Mouse (Mus musculus) hindbrain, embryonic 15.5 days (tissue): ENCODE measurements around the gene Plaur. TPM values are rescaled to one million over a fixed set of nuclear protein-coding genes. Genes with fewer than 3 reads are reported as not detected.
"Not testable (repeated sequence)": the region's sequence is repeated elsewhere in the genome, so short reads cannot be mapped to it uniquely, and the experiment has no call there.

Source experiments
- ATAC-seq: fragments of 200-750 bp; cut with Nextera tagmentation; 2 replicates; pipeline ENCODE4 v1.8.0; 2017; ENCODE audit warnings: low read depth, moderate number of reproducible peaks, moderate TSS enrichment; ENCODE audit not compliant: low FRiP score
- H3K27ac ChIP-seq: fragments of 300-500 bp; sonication (generic); replicated peaks from 2 replicates; pipeline ENCODE4 v1.5.1; 2015; ENCODE audit warnings: mild to moderate bottlenecking, inconsistent platforms
- H3K27me3 ChIP-seq: fragments of 300-500 bp; sonication (generic); 2 replicates; pipeline ENCODE4 v1.6.1; 2015; ENCODE audit warnings: control low read depth, inconsistent platforms
- H3K36me3 ChIP-seq: fragments of 300-500 bp; sonication (generic); 2 replicates; pipeline ENCODE4 v1.6.1; 2015; ENCODE audit warnings: control low read depth, inconsistent platforms
- H3K4me1 ChIP-seq: fragments of 300-500 bp; sonication (generic); replicated peaks from 2 replicates; pipeline ENCODE4 v1.6.1; 2015; ENCODE audit warnings: control low read depth, inconsistent platforms
- H3K4me2 ChIP-seq: fragments of 300-500 bp; sonication (generic); 2 replicates; pipeline ENCODE4 v1.6.1; 2015; ENCODE audit warnings: moderate library complexity, mild to moderate bottlenecking, inconsistent platforms
- H3K4me3 ChIP-seq: fragments of 300-500 bp; sonication (generic); 2 replicates; pipeline ENCODE4 v1.5.1; 2015; ENCODE audit warnings: mild to moderate bottlenecking, inconsistent platforms
- H3K9ac ChIP-seq: fragments of 300-500 bp; sonication (generic); 2 replicates; pipeline ENCODE4 v1.6.1; 2015; ENCODE audit warnings: inconsistent platforms
- H3K9me3 ChIP-seq: fragments of 300-500 bp; sonication (generic); 2 replicates; pipeline ENCODE4 v1.6.1; 2016; ENCODE audit warnings: control low read depth, inconsistent platforms
- WGBS: fragments of 180-500 bp; shearing (Covaris S2); methylation state at CpG from one replicate; pipeline ENCODE4 v1.1.7; 2015; 5-methylcytosine and 5-hydroxymethylcytosine counted together
- polyA plus RNA-seq: library from polyadenylated mRNA; unstranded; fragments of >200 nt; fragmentation: Nextera tagmentation; extraction: Ambion mirVana; gene quantifications from 2 replicates; pipeline ENCODE4 v1.2.1, GENCODE M21; 2015

The Plaur gene
- polyA plus RNA-seq, 1 experiment from 2014 or later, result 1.5 TPM

DNA sequence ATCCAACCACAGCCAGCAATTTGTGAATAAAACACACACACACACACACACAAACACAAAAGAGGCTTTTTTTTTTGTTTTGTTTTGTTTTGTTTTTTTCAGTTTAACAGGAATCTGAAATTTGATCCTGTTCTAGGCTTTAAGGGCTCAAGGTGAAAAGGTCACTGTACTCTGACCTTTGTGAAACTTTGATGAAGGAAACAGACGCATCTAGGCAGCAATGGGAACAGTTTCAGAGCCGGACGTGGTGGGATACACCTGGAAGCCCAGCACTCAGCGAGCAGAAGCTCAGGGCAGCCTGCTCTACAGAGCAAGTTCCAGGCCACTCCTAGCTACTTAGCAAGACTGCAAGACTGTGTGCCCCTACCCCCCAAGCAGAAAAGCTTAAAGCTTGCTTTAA, 42.6 kb downstream of the Plaur start:
- Histone ChIP-seq H3K4me3 (no peak overlapping the region), H3K36me3 (peaks cover 25% of the 10 kb centered on the region), H3K4me1 (peaks cover 48% of the 10 kb centered on the region), H3K9me3 (no peaks in the 10 kb centered on the region), H3K27ac (peak overlapping the region; percentile 100), H3K27me3 (no peaks in the 10 kb centered on the region), H3K9ac (no peak overlapping the region), H3K4me2 (no peak overlapping the region)
- ATAC-seq, result no peak
- WGBS, result 18% methylated on average over 4 of the region's 4 CpGs

DNA sequence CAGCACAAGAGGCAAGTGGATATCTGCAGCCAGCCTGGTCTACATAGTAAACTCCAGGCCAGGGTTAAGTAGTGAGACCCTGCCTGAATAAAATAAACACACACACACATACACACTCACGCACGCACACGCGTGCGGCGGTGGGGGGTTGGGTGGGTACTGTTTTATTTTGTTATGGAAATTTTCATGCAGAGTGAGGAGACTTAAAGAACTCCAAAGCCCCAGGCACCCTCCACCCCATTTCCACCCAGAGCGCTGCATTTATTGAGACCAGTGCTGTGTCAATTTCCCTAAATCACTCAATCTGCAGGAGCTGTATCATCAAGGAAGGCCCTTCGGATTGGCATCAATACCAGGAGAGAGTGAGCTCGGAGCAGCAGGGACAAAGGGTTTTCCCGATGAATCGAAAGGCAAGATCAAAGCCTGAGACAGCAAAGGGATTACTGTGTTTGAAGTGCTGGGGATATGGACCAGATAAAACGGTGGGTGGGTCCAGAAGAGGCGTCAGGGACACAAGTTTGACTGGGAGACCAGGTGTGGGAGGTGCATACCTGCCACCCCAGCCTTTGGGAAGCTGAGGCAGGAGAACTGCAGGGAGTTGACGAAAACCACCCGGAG, 43.3 kb downstream of the Plaur start:
- H3K9ac ChIP-seq, result peak overlapping the region; percentile 85; the same call in 1 of the 2 replicates
- no peaks in the 10 kb centered on the region for H3K9me3 ChIP-seq
- H3K4me3 ChIP-seq, result peak overlapping the region; percentile 68
- H3K4me2 ChIP-seq, result peak overlapping the region; percentile 72
- peak overlapping the region; percentile 100 for H3K27ac ChIP-seq
- 13% methylated on average over 15 of the region's 15 CpGs for WGBS
- H3K36me3 ChIP-seq, result peaks cover 24% of the 10 kb centered on the region
- ATAC-seq, result no peak
- H3K27me3 ChIP-seq, result no peaks in the 10 kb centered on the region
- peaks cover 53% of the 10 kb centered on the region for H3K4me1 ChIP-seq

DNA sequence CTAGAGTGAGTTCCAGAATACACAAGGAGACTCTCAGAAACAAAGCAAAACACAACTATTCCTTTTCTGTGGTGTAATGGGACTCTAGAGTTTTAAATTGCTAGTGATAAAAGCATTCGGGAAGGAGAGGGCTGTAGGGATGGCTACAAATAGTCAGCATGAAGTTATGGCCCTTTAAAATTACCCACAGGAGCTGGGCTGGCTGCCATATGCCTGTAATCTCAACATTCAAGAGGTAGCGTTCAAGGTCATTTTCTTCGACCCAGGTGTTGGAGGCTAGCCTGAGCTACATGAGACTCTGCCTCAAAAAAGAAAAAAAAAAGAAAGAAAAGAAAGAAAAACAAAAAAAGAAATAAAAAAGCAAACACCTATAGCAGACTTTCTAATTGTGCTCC, 43.8 kb downstream of the Plaur start:
- peak overlapping the region; percentile 68 for H3K4me3 ChIP-seq
- peaks cover 19% of the 10 kb centered on the region for H3K36me3 ChIP-seq
- no peaks in the 10 kb centered on the region for H3K27me3 ChIP-seq
- 10% methylated on average over 3 of the region's 3 CpGs for WGBS
- peak overlapping the region; percentile 100 for H3K27ac ChIP-seq
- peak overlapping the region; percentile 72 for H3K4me2 ChIP-seq
- no peak for ATAC-seq
- no peaks in the 10 kb centered on the region for H3K9me3 ChIP-seq
- H3K4me1 ChIP-seq, result peaks cover 57% of the 10 kb centered on the region
- peak overlapping the region; percentile 85 for H3K9ac ChIP-seq

DNA sequence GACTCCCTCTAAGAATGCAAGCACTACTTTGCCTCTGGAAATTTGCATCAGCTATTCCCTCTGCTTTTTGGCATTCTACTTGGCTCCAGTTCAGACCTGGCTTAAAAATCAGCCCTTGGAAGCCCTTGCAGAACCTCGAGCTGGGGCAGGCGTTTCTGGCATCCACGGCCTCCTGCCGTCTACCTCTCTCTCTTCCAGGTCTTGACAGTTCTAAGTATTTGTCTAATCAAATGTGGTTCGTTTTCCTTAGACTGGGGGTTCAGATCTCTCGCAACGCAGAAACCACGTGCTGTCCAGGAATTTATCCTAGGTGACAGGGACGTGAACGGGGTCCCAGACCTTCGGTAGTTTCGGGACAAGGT, 44.2 kb downstream of the Plaur start:
- Histone ChIP-seq H3K27ac (peak overlapping the region; percentile 100), H3K4me2 (peak overlapping the region; percentile 72), H3K27me3 (no peaks in the 10 kb centered on the region), H3K4me3 (peak overlapping the region; percentile 68), H3K4me1 (peaks cover 57% of the 10 kb centered on the region), H3K36me3 (peaks cover 19% of the 10 kb centered on the region), H3K9ac (peak overlapping the region; percentile 85), H3K9me3 (no peaks in the 10 kb centered on the region)
- WGBS, result under 1% methylated on average over 12 of the region's 12 CpGs
- ATAC-seq, result no peak

DNA sequence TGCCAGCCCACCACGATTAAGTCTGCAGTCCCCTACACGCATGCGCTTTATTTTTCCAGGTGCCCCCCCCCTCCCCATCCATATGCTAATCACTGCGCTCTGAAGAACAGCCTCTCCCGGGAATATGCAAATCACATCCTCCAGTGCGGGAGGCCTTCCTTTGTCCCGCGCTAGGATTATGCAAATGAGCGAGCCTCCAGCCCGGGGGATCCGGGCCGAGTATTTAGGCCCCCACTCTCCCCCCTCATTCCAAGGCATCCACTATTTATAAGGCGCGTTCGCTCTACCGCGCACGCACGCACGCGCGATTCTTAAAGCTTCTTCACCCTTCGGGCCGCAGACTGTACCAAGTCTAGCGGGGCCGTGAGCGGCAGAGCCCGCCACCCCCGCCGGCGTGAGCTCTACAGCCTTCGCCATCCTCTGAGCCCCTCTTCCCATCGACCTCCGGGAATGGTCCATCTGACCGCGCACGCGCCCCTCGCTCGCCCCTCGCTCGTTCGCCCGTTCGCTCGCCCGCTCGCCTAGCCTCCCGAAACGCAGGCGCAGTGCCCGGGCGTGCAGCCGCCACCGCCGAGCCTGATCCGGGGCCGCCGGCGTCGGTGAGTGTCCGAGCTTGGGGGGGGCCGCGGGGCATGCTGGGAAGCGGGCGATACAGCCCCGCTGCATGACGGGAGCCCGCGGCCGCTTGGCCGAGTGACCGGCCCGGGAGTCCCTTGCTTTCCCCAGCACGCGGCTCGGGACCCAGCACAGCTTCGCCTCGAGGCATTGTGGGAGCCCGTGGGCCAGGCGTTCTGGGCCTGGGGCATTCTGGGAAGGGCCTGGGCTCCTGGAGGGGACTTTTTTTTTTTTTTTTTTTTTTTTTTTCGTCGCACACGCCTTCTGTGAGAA, 44.8 kb downstream of the Plaur start, which contains the start of gene Zfp428:
Gene Zfp428, plus strand, starts transcription at position 169 of the 888 bp plus-strand sequence.
- H3K4me3 ChIP-seq, result peak within 1 kb of the TSS; percentile 68
- H3K9me3 ChIP-seq, result no peaks in the 10 kb centered on the region
- no peaks in the 10 kb centered on the region for H3K27me3 ChIP-seq
- peak within 1 kb of the TSS; percentile 72 for H3K4me2 ChIP-seq
- peak within 1 kb of the TSS; percentile 85 for H3K9ac ChIP-seq
- under 1% methylated on average over 84 of the region's 84 CpGs for WGBS
- peaks cover 57% of the 10 kb centered on the region for H3K4me1 ChIP-seq
- H3K27ac ChIP-seq, result peak within 1 kb of the TSS; percentile 100
- 0 out of 2 replicates have a peak, but pooled peaks cover 16% of the 10 kb centered on the region for H3K36me3 ChIP-seq
- ATAC-seq, result peak; percentile 93

DNA sequence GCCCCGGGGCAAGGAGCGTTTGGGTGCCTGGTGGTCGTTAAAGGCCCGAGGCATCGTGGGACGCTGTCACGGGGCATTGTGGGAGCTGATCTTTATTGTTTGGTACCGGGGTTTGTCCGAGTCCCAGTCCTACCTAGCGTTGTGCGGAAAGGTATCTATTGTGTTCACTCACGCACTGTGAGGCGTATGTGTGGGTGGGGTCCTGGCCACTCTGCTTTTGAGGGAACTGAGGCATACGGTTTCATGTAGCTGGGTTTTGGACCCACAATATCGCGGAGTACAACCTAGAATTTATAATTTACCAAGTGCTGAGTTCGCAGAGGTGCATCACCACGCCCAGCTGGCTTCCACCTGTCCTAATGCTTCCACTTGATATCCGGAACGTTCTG, 45.4 kb downstream of the Plaur start:
- WGBS, result 1% methylated on average over 20 of the region's 20 CpGs
- H3K27me3 ChIP-seq, result no peaks in the 10 kb centered on the region
- 0 out of 2 replicates have a peak, but pooled peaks cover 11% of the 10 kb centered on the region for H3K36me3 ChIP-seq
- peak overlapping the region; percentile 72 for H3K4me2 ChIP-seq
- H3K27ac ChIP-seq, result peak overlapping the region; percentile 100
- H3K4me3 ChIP-seq, result peak overlapping the region; percentile 68
- peak; percentile 29; the same call in 1 of the 2 replicates for ATAC-seq
- H3K9me3 ChIP-seq, result no peaks in the 10 kb centered on the region
- H3K4me1 ChIP-seq, result peaks cover 63% of the 10 kb centered on the region
- H3K9ac ChIP-seq, result peak overlapping the region; percentile 85

DNA sequence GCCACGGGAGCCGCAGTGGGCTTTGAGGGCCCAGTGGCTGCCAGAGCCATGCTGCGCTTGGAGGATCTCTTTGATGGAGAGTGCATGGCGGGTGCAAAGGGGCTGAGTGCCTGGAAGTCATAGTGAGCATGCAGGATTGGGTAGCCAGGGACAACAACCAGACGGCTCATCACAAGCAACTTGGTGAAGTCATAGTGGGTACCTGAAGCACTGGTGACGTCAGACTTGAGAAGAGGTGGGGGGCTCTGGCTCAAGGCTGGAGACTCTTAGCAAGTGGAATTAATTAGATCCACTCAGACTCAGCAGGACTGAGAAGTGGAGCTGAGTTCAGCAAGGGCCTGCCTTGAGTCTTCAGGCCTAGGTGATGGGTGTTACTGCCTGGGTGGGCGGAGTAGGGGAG, 50.1 kb downstream of the Plaur start, which contains the start of gene AC161166.1:
Gene AC161166.1, minus strand, starts transcription at position 101 of the 400 bp plus-strand sequence.
- H3K4me1 ChIP-seq, result peaks cover 40% of the 10 kb centered on the region
- H3K27me3 ChIP-seq, result no peaks in the 10 kb centered on the region
- peaks cover 36% of the 10 kb centered on the region for H3K36me3 ChIP-seq
- 89% methylated on average over 7 of the region's 7 CpGs for WGBS
- H3K9ac ChIP-seq, result no peak within 1 kb of the TSS
- no peak within 1 kb of the TSS for H3K4me2 ChIP-seq
- no peaks in the 10 kb centered on the region for H3K9me3 ChIP-seq
- no peak for ATAC-seq
- no peak within 1 kb of the TSS for H3K4me3 ChIP-seq
- no peak within 1 kb of the TSS for H3K27ac ChIP-seq

DNA sequence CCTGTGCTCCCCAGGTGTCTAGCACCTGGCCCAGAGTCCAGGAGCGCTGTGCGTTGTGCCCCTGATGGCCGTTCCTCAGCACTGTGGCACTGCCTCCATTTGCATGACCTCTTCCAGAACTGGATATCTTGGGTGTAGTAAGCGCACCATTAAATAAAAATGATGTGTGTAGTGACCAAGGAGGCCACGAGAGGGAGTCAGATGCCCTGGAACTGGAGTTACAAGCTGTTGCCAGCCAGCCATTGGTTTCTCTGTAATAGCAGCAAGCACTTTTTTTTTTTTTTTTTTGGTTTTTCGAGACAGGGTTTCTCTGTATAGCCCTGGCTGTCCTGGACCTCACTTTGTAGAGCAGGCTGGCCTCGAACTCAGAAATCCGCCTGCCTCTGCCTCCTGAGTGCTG, 54.0 kb downstream of the Plaur start:
- not testable (repeated sequence) for H3K9ac ChIP-seq, H3K4me2 ChIP-seq, H3K27ac ChIP-seq, H3K27me3 ChIP-seq, H3K4me3 ChIP-seq, H3K9me3 ChIP-seq
- Histone ChIP-seq H3K4me1 (peaks cover 17% of the 10 kb centered on the region; the same call in 1 of the 2 replicates), H3K36me3 (peaks cover 32% of the 10 kb centered on the region)
- 58% methylated on average over 8 of the region's 8 CpGs for WGBS
- 0 out of 2 replicates have a peak, but pooled peaks have one; percentile 8 for ATAC-seq

DNA sequence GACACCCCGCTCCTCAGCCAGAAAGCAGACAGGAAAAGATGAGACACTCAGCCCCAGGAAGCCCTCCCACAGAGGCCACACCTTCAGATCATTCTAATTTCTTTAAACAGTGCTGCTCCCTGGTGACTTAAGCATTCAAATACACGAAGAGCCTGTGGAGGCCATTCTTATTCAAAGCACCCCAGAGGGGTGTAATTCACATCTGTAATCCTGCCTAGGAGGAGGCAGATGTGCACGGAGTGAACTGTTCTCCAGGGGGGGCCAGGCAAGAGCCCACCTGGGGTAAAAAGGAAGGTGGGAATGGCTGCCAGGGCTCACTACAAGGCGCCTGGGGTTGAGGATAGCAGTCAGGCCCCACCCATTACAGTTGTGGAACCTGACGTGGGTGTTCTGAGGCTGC, 54.8 kb downstream of the Plaur start:
- Histone ChIP-seq H3K36me3 (peaks cover 31% of the 10 kb centered on the region), H3K4me3 (no peak overlapping the region), H3K9me3 (no peaks in the 10 kb centered on the region), H3K27me3 (no peaks in the 10 kb centered on the region), H3K9ac (no peak overlapping the region), H3K4me2 (no peak overlapping the region), H3K27ac (0 out of 2 replicates have a peak overlapping the region, but pooled peaks have one; percentile 42), H3K4me1 (peaks cover 17% of the 10 kb centered on the region; the same call in 1 of the 2 replicates)
- WGBS, result 34% methylated on average over 5 of the region's 5 CpGs
- no peak for ATAC-seq

DNA sequence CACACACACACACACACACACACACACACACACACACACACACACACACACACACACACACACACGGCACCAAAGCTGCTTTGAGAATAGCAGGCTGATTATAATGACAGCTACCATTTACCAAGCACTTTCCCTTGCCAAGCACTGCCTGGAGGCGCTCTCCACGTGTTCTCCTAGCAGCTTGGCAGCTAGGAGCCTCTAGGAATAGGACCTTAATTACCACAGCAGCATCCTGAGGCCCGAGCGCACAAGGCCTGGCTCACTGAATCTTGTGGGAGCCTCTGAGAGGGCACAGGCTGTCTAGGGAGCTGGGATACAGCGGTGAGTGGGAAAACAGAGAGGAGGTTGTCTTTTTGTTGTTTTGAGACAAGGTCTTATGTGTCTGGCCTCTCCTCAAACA, 55.4 kb downstream of the Plaur start:
- 45% methylated on average over 6 of the region's 6 CpGs for WGBS
- H3K4me1 ChIP-seq, result peaks cover 11% of the 10 kb centered on the region; the same call in 1 of the 2 replicates
- peaks cover 31% of the 10 kb centered on the region for H3K36me3 ChIP-seq
- H3K4me2 ChIP-seq, result no peak overlapping the region
- no peaks in the 10 kb centered on the region for H3K27me3 ChIP-seq
- H3K27ac ChIP-seq, result peak overlapping the region; percentile 55; the same call in 1 of the 2 replicates
- H3K9ac ChIP-seq, result no peak overlapping the region
- no peaks in the 10 kb centered on the region for H3K9me3 ChIP-seq
- no peak overlapping the region for H3K4me3 ChIP-seq
- no peak for ATAC-seq

DNA sequence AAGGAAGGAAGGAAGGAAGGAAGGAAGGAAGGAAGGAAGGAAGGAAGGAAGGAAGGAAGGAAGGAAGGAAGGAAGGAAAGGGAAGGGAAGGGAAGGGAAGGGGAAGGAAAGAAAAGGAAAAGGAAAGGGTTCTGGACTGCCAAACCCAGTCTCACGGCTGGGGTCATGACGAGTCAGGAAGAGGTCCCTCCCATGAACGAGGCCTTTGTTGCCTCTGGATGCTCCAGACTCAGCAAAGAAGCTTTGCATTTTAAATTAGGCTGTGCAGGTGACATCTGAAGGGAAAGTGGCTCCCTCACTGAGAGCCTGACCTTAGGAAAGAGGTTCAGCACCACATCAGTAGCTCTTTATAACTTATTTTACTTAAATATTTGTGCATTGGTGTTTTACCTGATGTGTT, 56.8 kb downstream of the Plaur start:
- Histone ChIP-seq H3K4me1 (peaks cover 4% of the 10 kb centered on the region; the same call in 1 of the 2 replicates), H3K9me3 (no peaks in the 10 kb centered on the region), H3K36me3 (peaks cover 25% of the 10 kb centered on the region), H3K27ac (no peak overlapping the region), H3K9ac (no peak overlapping the region), H3K4me3 (no peak overlapping the region), H3K27me3 (no peaks in the 10 kb centered on the region), H3K4me2 (no peak overlapping the region)
- 34% methylated on average over 3 of the region's 3 CpGs for WGBS
- no peak for ATAC-seq

DNA sequence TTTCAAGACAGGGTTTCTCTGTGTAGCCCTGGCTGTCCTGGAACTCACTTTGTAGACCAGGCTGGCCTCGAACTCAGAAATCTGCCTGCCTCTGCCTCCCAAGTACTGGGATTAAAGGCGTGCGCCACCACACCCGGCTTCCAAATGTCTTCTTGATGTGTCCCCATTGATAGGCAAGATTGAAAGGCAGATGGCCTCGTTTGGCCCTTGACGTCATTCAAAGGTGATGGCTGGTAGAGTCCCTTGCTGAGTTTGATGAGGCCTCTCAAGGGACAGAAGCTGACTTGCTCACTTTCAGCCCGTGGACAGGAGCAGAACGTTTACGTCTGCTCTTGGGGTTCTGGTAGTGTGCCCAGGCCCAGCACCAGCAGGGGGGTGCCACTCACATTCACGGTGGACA, 57.8 kb downstream of the Plaur start:
- H3K9me3 ChIP-seq, H3K4me3 ChIP-seq, H3K9ac ChIP-seq, H3K4me1 ChIP-seq, H3K4me2 ChIP-seq, H3K27me3 ChIP-seq, ATAC-seq, H3K27ac ChIP-seq: not testable (repeated sequence)
- WGBS, result 75% methylated on average over 10 of the region's 10 CpGs
- H3K36me3 ChIP-seq, result peaks cover 17% of the 10 kb centered on the region
